Mouse (Mus musculus): ENCODE data around the gene Cnpy1.

Gene Cnpy1

DNA sequence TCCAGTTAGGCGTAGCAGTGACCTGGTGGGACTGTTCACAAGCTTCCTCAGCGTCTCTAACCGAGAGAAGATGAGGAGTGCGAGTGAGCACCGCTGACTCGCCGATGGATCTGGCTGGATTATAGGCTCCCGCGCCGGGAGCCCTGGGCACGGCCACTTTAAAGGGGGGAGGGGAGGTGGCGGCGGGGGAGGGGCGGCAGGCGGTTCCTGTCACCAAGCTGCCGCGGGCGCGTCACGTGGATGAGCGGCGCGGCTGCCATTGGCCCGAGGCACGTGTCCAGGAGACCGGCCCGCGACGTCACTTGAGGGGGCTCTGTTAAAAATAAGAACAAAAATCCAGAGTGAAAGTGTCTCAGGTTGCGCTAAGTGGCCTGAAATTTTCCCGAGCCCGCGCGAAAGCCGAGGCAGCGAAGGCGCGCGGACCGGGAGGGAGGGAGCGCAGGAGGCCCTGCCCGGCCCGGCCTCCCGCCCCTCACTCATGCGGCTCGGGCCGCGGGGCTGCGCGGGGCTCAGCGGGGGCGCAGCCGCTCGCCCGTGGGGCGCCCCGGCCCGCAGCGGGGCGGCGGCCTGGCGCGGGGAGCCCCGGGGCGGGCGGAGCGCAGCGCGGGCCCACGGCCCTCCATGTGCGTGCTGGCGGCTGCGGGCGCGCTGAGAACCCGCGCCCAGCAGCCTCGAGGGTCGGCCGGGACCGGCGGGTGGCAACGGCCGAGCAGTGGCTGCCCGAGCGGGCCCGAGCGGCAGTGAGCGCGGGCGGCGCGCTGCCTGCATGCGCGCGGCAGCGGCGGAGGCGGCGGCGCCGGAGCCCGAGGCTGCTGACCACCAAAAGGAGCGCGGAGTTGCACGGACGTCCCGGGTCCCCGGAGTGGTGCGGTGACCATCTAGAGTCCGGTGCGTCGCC lies 80.0 kb downstream of the Cnpy1 start, which contains the start of gene En2:
En2 (plus strand) TSS at position 337 of the 898 bp plus-strand sequence.
- no peak for DNase-seq (ENCODE audit: low read depth)

GRCm38 (mm10) chr5:28163926-28164325 lies 81.7 kb downstream of the Cnpy1 start:
- DNase-seq (ENCODE audit: low read depth): no peak

GRCm38 (mm10) chr5:28161938-28162402 lies 83.6 kb downstream of the Cnpy1 start:
- no peak for DNase-seq (ENCODE audit: low read depth)

DNA sequence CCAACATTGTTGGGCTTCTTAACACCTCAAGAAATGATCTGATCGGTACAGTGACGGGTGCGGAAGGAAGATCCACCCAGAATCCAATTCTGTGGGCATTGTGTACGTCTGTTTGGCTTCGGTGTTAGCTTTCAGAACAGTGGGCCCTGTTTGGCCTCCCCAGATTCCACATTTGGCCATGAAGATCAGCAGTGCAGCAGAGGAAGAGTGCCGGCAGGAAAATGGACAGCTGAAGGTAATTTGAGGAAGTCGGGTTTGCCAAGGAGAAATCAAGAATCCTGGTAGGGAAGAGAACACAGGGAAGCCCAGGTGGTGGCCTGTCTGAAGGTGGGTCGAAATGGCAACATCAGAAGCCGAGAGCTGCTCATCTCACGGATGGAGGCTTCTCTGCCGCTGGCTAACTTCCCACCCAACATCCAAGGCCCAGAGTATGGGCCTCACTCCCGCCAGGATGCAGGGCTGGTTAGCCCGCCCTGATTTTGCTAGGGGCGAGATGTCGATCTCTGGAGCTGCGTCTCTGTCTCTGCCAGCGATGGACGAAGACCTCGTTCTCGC lies 84.1 kb downstream of the Cnpy1 start:
- DNase-seq (ENCODE audit: low read depth): no peak

GRCm38 (mm10) chr5:28159891-28160470 lies 85.6 kb downstream of the Cnpy1 start:
- no peak for DNase-seq (ENCODE audit: low read depth)

DNA sequence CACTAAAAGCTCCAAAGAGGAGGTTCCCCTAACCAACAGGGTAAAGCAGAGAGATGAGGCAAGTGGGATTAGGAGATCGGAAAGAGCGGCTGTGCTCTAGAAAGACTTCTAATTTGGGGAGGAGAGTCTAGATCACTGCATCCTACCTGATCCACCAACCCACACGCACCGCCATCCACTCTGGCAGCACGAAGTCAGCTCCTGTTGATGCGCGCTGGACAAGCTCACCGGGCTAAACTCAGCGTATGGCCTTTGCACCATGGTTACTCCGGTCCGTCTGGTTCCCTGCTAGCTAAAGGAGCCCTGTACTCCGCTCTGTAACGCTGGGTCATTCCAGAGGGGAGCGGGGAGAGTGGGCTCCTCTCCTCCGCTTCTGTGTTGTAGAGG lies 86.5 kb downstream of the Cnpy1 start:
- no peak for DNase-seq (ENCODE audit: low read depth)

DNA sequence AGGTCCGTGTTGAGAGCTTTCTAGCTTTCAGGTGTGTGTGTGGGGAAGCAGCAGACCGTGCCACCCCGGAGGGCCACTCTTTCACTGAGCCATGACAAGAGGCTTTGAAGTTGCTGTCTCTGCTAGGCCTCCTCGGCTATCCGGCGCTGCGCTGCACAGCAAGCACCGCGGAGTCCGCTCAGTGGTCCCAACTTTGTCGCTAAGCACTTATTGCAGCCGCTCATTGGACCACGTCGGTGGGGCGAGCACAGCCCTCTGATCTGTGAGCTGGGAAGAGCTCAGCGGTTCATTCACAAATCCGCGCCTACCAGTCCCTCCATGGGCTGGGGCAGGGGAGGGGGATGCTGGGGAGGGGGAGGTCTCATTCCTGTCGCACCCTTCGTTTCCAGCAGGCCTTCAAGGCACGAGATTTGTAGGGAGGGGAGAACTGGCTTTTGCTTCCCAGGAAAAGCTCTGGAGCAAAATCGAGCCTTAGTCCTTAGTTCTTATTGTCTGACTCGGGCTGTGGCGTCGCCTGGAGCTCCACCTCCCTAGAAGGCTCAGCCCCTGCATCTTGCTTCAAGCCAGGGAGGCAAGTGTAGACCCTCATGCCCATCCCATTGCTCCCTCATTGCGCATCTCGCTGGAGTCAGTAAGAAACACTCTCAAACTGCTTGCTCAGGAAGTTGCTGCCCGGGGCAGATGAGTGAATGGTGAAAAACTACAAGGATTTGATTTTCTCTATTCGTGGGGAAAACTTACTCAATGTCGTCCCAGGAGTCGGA lies 87.1 kb downstream of the Cnpy1 start:
- DNase-seq (ENCODE audit: low read depth): no peak

DNA sequence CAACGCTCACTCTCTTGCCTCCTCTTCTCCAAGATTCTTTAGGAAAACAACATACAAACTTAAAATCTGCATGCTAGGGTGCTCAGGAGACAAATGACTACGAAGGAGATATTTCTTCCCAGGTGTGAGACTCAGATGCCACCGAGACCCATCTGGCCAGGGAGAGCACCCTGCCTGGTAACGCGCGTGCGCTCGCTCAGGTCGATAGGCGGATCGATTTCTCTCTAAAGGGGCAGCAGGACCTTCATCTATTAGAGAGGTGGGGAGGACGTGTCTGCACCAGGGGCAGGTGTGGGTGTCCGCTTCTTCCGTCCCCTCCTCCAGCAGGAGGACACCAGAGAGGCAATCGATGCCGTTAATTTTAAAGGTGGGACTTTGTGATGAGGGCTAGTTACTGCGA lies 87.8 kb downstream of the Cnpy1 start:
- DNase-seq (ENCODE audit: low read depth): no peak

GRCm38 (mm10) chr5:28157044-28157730 lies 88.4 kb downstream of the Cnpy1 start:
- DNase-seq (ENCODE audit: low read depth): no peak
